Mouse (Mus musculus): ENCODE data around the gene Gzf1. TPM values are rescaled to one million over a fixed set of nuclear protein-coding genes. Genes with fewer than 3 reads are reported as not detected.
A peak's percentile ranks its signal among the peaks of the same experiment; 100 is the strongest.

Gzf1 gene
- total RNA-seq, 1 experiment from 2014 or later, result 29.4 TPM

GRCm38 (mm10) chr2:148706409-148707201 lies 25.8 kb downstream of the Gzf1 start:
- DNase-seq, result no peak

- no peak for DNase-seq
These were observed 26.3 kb downstream of the Gzf1 start for GRCm38 (mm10) chr2:148707202-148707530.

GRCm38 (mm10) chr2:148712326-148712725 lies 31.5 kb downstream of the Gzf1 start:
- DNase-seq, result no peak

GRCm38 (mm10) chr2:148717072-148717471 lies 36.2 kb downstream of the Gzf1 start:
- no peak for DNase-seq

- DNase-seq, result peak; percentile 42
These were observed 38.6 kb downstream of the Gzf1 start for GRCm38 (mm10) chr2:148719271-148719995.

- DNase-seq, result peak; percentile 56
These were observed 50.9 kb downstream of the Gzf1 start for GRCm38 (mm10) chr2:148731614-148732326.

- DNase-seq, result peak; percentile 97
These were observed 51.6 kb downstream of the Gzf1 start, which contains the start of gene Napb for GRCm38 (mm10) chr2:148732327-148733000. Gene Napb, minus strand, starts transcription at chr2:148732467.

Other genes starting within 250 kb of the Gzf1 start
- gene Cd93, start 237.5 kb upstream of the Gzf1 start, total RNA-seq (2021), result 65.8 and 65.9 TPM in 2 replicates
- gene Nxt1, start 8.4 kb upstream of the Gzf1 start, total RNA-seq (2021), result 20.2 and 20.8 TPM in 2 replicates
- gene Napb, start 51.4 kb downstream of the Gzf1 start, total RNA-seq (2021), result 4.5 and 7.9 TPM in 2 replicates
- gene Cstl1, start 69.3 kb downstream of the Gzf1 start, total RNA-seq (2021), result not detected in 2 replicates
- not detected in 2 replicates for gene Cst11, start 90.5 kb downstream of the Gzf1 start, total RNA-seq (2021)
- gene 8030411F24Rik, start 101.0 kb downstream of the Gzf1 start, total RNA-seq (2021), result not detected in 2 replicates
- not detected in 2 replicates for gene Cst12, start 108.3 kb downstream of the Gzf1 start, total RNA-seq (2021)
- 52.6 and 64.7 TPM in 2 replicates for gene Cst8, start 117.8 kb downstream of the Gzf1 start, total RNA-seq (2021)
- not detected in 2 replicates for gene Cst13, start 139.1 kb downstream of the Gzf1 start, total RNA-seq (2021)
- gene Cst9, start 154.1 kb downstream of the Gzf1 start, total RNA-seq (2021), result not detected in 2 replicates
- gene 9230104L09Rik, start 184.0 kb downstream of the Gzf1 start, total RNA-seq (2021), result 0.93 and 2.4 TPM in 2 replicates
- 867 and 955 TPM in 2 replicates for gene Cst3, start 194.7 kb downstream of the Gzf1 start, total RNA-seq (2021)

All from adrenal gland, postnatal 14 days (tissue).